Mouse (Mus musculus) stomach, postnatal 0 days (tissue): ENCODE measurements around the gene Gfod1. TPM values are rescaled to one million over a fixed set of nuclear protein-coding genes. Genes with fewer than 3 reads are reported as not detected.

ENCODE experiments used
- ATAC-seq: fragments of 200-750 bp; cut with Nextera tagmentation; 2 replicates; pipeline ENCODE4 v1.8.0; 2017; ENCODE audit not compliant: low FRiP score, low TSS enrichment
- DNase-seq: peaks from one replicate; pipeline ENCODE4 v3.0.0-alpha.2; 2016; ENCODE audit warnings: low spot score
- H3K27ac ChIP-seq: fragments of 300-500 bp; sonication (generic); replicated peaks from 2 replicates; pipeline ENCODE4 v1.5.1; 2014; ENCODE audit warnings: mild to moderate bottlenecking, control low read depth
- H3K27me3 ChIP-seq: fragments of 300-500 bp; sonication (generic); 2 replicates; pipeline ENCODE4 v1.6.1; 2014; ENCODE audit warnings: low read length; ENCODE audit not compliant: control insufficient read depth, insufficient read depth
- H3K36me3 ChIP-seq: fragments of 300-500 bp; sonication (generic); 2 replicates; pipeline ENCODE4 v1.6.1; 2014; ENCODE audit warnings: low read length, mixed read lengths; ENCODE audit not compliant: control insufficient read depth, insufficient read depth
- H3K4me1 ChIP-seq: fragments of 300-500 bp; sonication (generic); replicated peaks from 2 replicates; pipeline ENCODE4 v1.6.1; 2014; ENCODE audit warnings: antibody characterized with exemption; ENCODE audit not compliant: control insufficient read depth, insufficient read depth
- H3K4me2 ChIP-seq: fragments of 300-500 bp; sonication (generic); replicated peaks from 2 replicates; pipeline ENCODE4 v1.6.1; 2014; ENCODE audit warnings: low read depth, mild to moderate bottlenecking, control low read depth, moderate library complexity
- H3K4me3 ChIP-seq: fragments of 300-500 bp; sonication (generic); 2 replicates; pipeline ENCODE4 v1.5.1; 2014; ENCODE audit warnings: low read depth, low read length, control low read depth
- H3K9ac ChIP-seq: fragments of 300-500 bp; sonication (generic); 2 replicates; pipeline ENCODE4 v1.6.1; 2014; ENCODE audit warnings: mild to moderate bottlenecking, low read length, control low read depth, mixed read lengths
- H3K9me3 ChIP-seq: fragments of 300-500 bp; sonication (generic); 2 replicates; pipeline ENCODE4 v1.6.1; 2016; ENCODE audit warnings: low read length; ENCODE audit not compliant: control insufficient read depth
- CTCF ChIP-seq: IDR thresholded peaks from 2 replicates; pipeline ENCODE4 v1.5.1; 2016; ENCODE audit warnings: antibody characterized with exemption, low read depth, mild to moderate bottlenecking, moderate library complexity
- EP300 ChIP-seq: optimal IDR thresholded peaks from 2 replicates; pipeline ENCODE3; 2016; ENCODE audit warnings: antibody characterized with exemption
- WGBS: fragments of 180-500 bp; shearing (Covaris S2); extraction: QIAGEN DNeasy Blood & Tissue Kit; methylation state at CpG from one replicate; pipeline ENCODE4 v1.1.7; 2014; 5-methylcytosine and 5-hydroxymethylcytosine counted together
- polyA plus RNA-seq: library from polyadenylated mRNA; unstranded; fragments of >200 nt; fragmentation: Nextera tagmentation; extraction: Ambion mirVana; gene quantifications from 2 replicates; pipeline ENCODE4 v1.2.1, GENCODE M21; 2015

The Gfod1 gene
- polyA plus RNA-seq, 1 experiment from 2014 or later = 0.57 TPM

DNA sequence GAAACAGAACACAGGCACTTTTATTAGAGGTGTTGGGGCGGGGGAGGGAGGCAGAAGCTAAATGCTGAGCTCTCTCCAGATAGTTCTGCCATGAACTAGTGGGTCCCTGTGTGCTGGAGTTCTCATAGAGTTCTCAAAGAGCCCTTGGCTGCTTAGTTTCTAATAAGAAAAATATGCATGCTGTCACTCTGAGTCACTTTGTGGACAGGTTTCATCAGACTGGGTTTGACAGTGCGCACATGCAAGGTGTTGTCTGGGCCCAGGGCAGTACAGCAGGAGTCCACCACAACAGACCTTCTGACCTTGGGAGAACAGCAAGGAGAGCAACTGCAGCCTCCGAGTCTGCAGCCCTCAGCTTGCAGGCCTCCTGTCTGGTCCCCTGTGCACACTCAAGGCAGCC lies 154.3 kb downstream of the Gfod1 start:
- ATAC-seq (peak; percentile 31; the same call in 1 of the 2 replicates), DNase-seq (no peak)
- no peak overlapping the region for H3K4me3 ChIP-seq
- no peaks in the 10 kb centered on the region for H3K27me3 ChIP-seq
- no peaks in the 10 kb centered on the region for H3K9me3 ChIP-seq
- H3K4me1 ChIP-seq = no peaks in the 10 kb centered on the region
- TF ChIP-seq EP300 = no peak
- no peak for TF ChIP-seq CTCF
- no peak overlapping the region for H3K4me2 ChIP-seq
- no peak overlapping the region for H3K27ac ChIP-seq
- no peak overlapping the region for H3K9ac ChIP-seq
- no peaks in the 10 kb centered on the region for H3K36me3 ChIP-seq
- WGBS = 77% methylated on average over 3 of the region's 3 CpGs

DNA sequence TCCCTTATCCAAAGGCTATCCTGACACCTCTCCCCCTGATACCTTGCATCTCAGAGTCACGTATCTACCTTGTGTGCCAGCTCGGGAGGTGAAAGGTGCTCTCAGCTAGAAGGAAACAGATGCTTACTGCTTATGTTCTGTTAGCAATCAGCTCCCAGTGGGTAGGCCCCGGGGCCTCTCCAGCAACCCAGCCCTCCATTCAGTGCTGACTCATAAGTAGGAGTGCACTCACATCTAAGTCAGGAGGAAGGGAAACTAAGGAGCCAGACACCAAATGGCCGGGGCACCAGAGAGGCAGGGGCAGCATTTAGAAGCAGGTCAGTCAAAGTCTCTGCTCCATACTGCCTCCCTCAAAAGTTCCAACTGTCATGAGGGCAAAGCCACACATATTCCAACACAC lies 155.3 kb downstream of the Gfod1 start:
- WGBS = 55% methylated on average over 4 of the region's 4 CpGs
- Histone ChIP-seq H3K9ac (no peak overlapping the region), H3K9me3 (no peaks in the 10 kb centered on the region), H3K4me2 (no peak overlapping the region), H3K36me3 (no peaks in the 10 kb centered on the region), H3K4me1 (no peaks in the 10 kb centered on the region), H3K27me3 (no peaks in the 10 kb centered on the region), H3K4me3 (no peak overlapping the region), H3K27ac (0 out of 2 replicates have a peak overlapping the region, but pooled peaks have one; percentile 40)
- ATAC-seq (peak; percentile 86), DNase-seq (peak; percentile 52)
- TF ChIP-seq EP300 (no peak), CTCF (no peak)

- ATAC-seq = no peak
- H3K27me3 ChIP-seq = no peaks in the 10 kb centered on the region
These were observed 157.3 kb downstream of the Gfod1 start for GRCm38 (mm10) chr13:43146515-43147258.

More at GRCm38 (mm10) chr13:43146515-43147258, 157.3 kb downstream of the Gfod1 start:
- no peak for DNase-seq
- WGBS = 60% methylated on average over 8 of the region's 8 CpGs
- no peaks in the 10 kb centered on the region for H3K36me3 ChIP-seq
- TF ChIP-seq CTCF = no peak
- no peak for TF ChIP-seq EP300
- H3K9me3 ChIP-seq = no peaks in the 10 kb centered on the region
- H3K27ac ChIP-seq = no peak overlapping the region
- no peak overlapping the region for H3K9ac ChIP-seq
- no peak overlapping the region for H3K4me2 ChIP-seq
- H3K4me3 ChIP-seq = no peak overlapping the region
- no peaks in the 10 kb centered on the region for H3K4me1 ChIP-seq

Other genes starting within 250 kb of the Gfod1 start
- gene Tbc1d7, start 132.7 kb downstream of the Gfod1 start, polyA plus RNA-seq = 30.9 and 31.3 TPM in 2 replicates
- gene Sirt5, start 61.3 kb upstream of the Gfod1 start, polyA plus RNA-seq = 12.5 and 13.6 TPM in 2 replicates
- gene Nol7, start 94.2 kb upstream of the Gfod1 start, polyA plus RNA-seq = 118 and 119 TPM in 2 replicates
- 7.1 and 7.9 TPM in 2 replicates for gene Ranbp9, start 177.1 kb upstream of the Gfod1 start, polyA plus RNA-seq